Mouse (Mus musculus) liver, adult 2 months (tissue): ENCODE results near the gene Sphk2. TPM values are rescaled to one million over a fixed set of nuclear protein-coding genes. Genes with fewer than 3 reads are reported as not detected.

Source experiments
- DNase-seq: peaks from one replicate; pipeline ENCODE4 v3.0.0-alpha.2; 2011; ENCODE audit warnings: low read depth, low spot score; ENCODE audit errors: extremely low read depth
- H3K27ac ChIP-seq: fragments of 200-500 bp; replicated peaks from 2 replicates; pipeline ENCODE4 v1.5.1; 2012; ENCODE audit warnings: low read depth, mild to moderate bottlenecking, control low read depth, inconsistent platforms, low read length; ENCODE audit not compliant: insufficient read depth
- H3K27me3 ChIP-seq: fragments of 200-500 bp; 2 replicates; pipeline ENCODE4 v1.6.1; 2012; ENCODE audit warnings: mild to moderate bottlenecking, moderate library complexity, low read length, inconsistent platforms; ENCODE audit not compliant: control insufficient read depth, insufficient read depth
- H3K36me3 ChIP-seq: fragments of 200-500 bp; 2 replicates; pipeline ENCODE4 v1.6.1; 2012; ENCODE audit warnings: low read length, inconsistent platforms; ENCODE audit not compliant: control insufficient read depth, insufficient read depth
- H3K4me1 ChIP-seq: fragments of 200-500 bp; 2 replicates; pipeline ENCODE4 v1.6.1; 2011; ENCODE audit warnings: low read length; ENCODE audit not compliant: control insufficient read depth, insufficient read depth
- H3K4me3 ChIP-seq: fragments of 200-500 bp; 2 replicates; pipeline ENCODE4 v1.5.1; 2011; ENCODE audit warnings: low read depth, mild to moderate bottlenecking, control low read depth, low read length, moderate library complexity; ENCODE audit not compliant: insufficient read depth
- H3K79me2 ChIP-seq: fragments of 200-500 bp; 2 replicates; pipeline ENCODE4 v1.6.1; 2012; ENCODE audit warnings: inconsistent platforms, mild to moderate bottlenecking, low read length, moderate library complexity; ENCODE audit not compliant: control insufficient read depth, insufficient read depth
- H3K9ac ChIP-seq: fragments of 200-500 bp; 2 replicates; pipeline ENCODE4 v1.6.1; 2012; ENCODE audit warnings: low read depth, mild to moderate bottlenecking, control low read depth, inconsistent platforms, low read length
- CTCF ChIP-seq: fragments of 200-500 bp; IDR thresholded peaks from 2 replicates; pipeline ENCODE4 v1.5.1; 2011; ENCODE audit warnings: low read depth, low read length, control low read depth
- POLR2A ChIP-seq: fragments of 200-500 bp; IDR thresholded peaks from 2 replicates; pipeline ENCODE4 v1.6.1; 2011; ENCODE audit warnings: low read length, control low read depth; ENCODE audit not compliant: insufficient read depth; ENCODE audit errors: extremely low read depth
- WGBS: fragments of 180-500 bp; shearing (Covaris S2); methylation state at CpG from one replicate; pipeline ENCODE4 v1.1.7; 2018; 5-methylcytosine and 5-hydroxymethylcytosine counted together
- polyA plus RNA-seq: library from polyadenylated mRNA; depleted of rRNA; stranded (reverse); fragments of >200 nt; gene quantifications from 2 replicates; pipeline ENCODE4 v1.2.3, GENCODE M21; 2012
- total RNA-seq: library from RNA; depleted of rRNA; stranded (reverse); fragments of >200 nt; gene quantifications from 2 replicates; pipeline ENCODE4 v1.2.3, GENCODE M21; 2014

The Sphk2 gene
- total and polyA plus RNA-seq, 2 experiments, result 13.4 to 80.1 TPM

GRCm38 (mm10) chr7:45733477-45733876, 15.7 kb upstream of the Sphk2 start:
- Histone ChIP-seq H3K4me3 (no peak overlapping the region), H3K4me1 (no peaks in the 10 kb centered on the region), H3K27ac (no peak overlapping the region), H3K9ac (no peak overlapping the region), H3K27me3 (no peaks in the 10 kb centered on the region), H3K79me2 (no peaks in the 10 kb centered on the region), H3K36me3 (no peaks in the 10 kb centered on the region)
- WGBS, result 88% methylated on average over 5 of the region's 5 CpGs
- no peak for DNase-seq
- TF ChIP-seq CTCF (no peak), POLR2A (no peak)

- H3K27ac ChIP-seq, result no peak overlapping the region
- peak; percentile 48 for TF ChIP-seq CTCF
- TF ChIP-seq POLR2A, result no peak
- no peaks in the 10 kb centered on the region for H3K4me1 ChIP-seq
- 48% methylated on average over 16 of the region's 16 CpGs for WGBS
- no peak overlapping the region for H3K9ac ChIP-seq
- no peaks in the 10 kb centered on the region for H3K79me2 ChIP-seq
- DNase-seq, result no peak
- no peaks in the 10 kb centered on the region for H3K27me3 ChIP-seq
- H3K4me3 ChIP-seq, result no peak overlapping the region
- H3K36me3 ChIP-seq, result no peaks in the 10 kb centered on the region
These were observed 13.1 kb upstream of the Sphk2 start for GRCm38 (mm10) chr7:45730727-45731431.

GRCm38 (mm10) chr7:45727625-45728024, 9.8 kb upstream of the Sphk2 start:
- Histone ChIP-seq H3K27ac (no peak overlapping the region), H3K4me1 (no peaks in the 10 kb centered on the region), H3K9ac (no peak overlapping the region), H3K4me3 (no peak overlapping the region), H3K27me3 (no peaks in the 10 kb centered on the region), H3K36me3 (no peaks in the 10 kb centered on the region), H3K79me2 (no peaks in the 10 kb centered on the region)
- no peak for TF ChIP-seq POLR2A
- TF ChIP-seq CTCF, result no peak
- 25% methylated on average over 3 of the region's 3 CpGs for WGBS
- DNase-seq, result no peak

- H3K36me3 ChIP-seq, result no peaks in the 10 kb centered on the region
- no peaks in the 10 kb centered on the region for H3K27me3 ChIP-seq
- TF ChIP-seq POLR2A, result no peak
- TF ChIP-seq CTCF, result no peak
- no peaks in the 10 kb centered on the region for H3K79me2 ChIP-seq
- 89% methylated on average over 10 of the region's 10 CpGs for WGBS
- H3K4me1 ChIP-seq, result no peaks in the 10 kb centered on the region
- no peak for DNase-seq
- no peak overlapping the region for H3K4me3 ChIP-seq
- H3K27ac ChIP-seq, result no peak overlapping the region
- no peak overlapping the region for H3K9ac ChIP-seq
These were observed 8.6 kb upstream of the Sphk2 start for GRCm38 (mm10) chr7:45726419-45726818.

GRCm38 (mm10) chr7:45725713-45726112, 7.9 kb upstream of the Sphk2 start, which contains the start of gene Spaca4:
Gene Spaca4 (minus strand): TSS chr7:45725813.
- Histone ChIP-seq H3K9ac (no peak within 1 kb of the TSS), H3K79me2 (no peaks in the 10 kb centered on the region), H3K27ac (no peak within 1 kb of the TSS), H3K27me3 (no peaks in the 10 kb centered on the region), H3K4me3 (no peak within 1 kb of the TSS), H3K36me3 (no peaks in the 10 kb centered on the region), H3K4me1 (0 out of 2 replicates have a peak, but pooled peaks cover 3% of the 10 kb centered on the region)
- 93% methylated on average over 11 of the region's 11 CpGs for WGBS
- TF ChIP-seq POLR2A, result no peak
- no peak for TF ChIP-seq CTCF
- no peak for DNase-seq

- H3K4me3 ChIP-seq, result no peak overlapping the region
- no peaks in the 10 kb centered on the region for H3K27me3 ChIP-seq
- no peak overlapping the region for H3K9ac ChIP-seq
- TF ChIP-seq CTCF, result no peak
- no peak for TF ChIP-seq POLR2A
- DNase-seq, result no peak
- WGBS, result 92% methylated on average over 9 of the region's 9 CpGs
- no peak overlapping the region for H3K27ac ChIP-seq
- 0 out of 2 replicates have a peak, but pooled peaks cover 3% of the 10 kb centered on the region for H3K4me1 ChIP-seq
- no peaks in the 10 kb centered on the region; the same call in 1 of the 2 replicates for H3K36me3 ChIP-seq
- no peaks in the 10 kb centered on the region for H3K79me2 ChIP-seq
These were observed 7.3 kb upstream of the Sphk2 start for GRCm38 (mm10) chr7:45725151-45725550.
